9 mouse cellular contexts compared by ENCODE assay signal in genomic region chr1:189402223-189402943, GRCm38 (mm10). TPM values are rescaled to one million over a fixed set of nuclear protein-coding genes. Genes with fewer than 3 reads are reported as not detected.
DNase-seq lines count a peak whose midpoint lies in the region; ATAC-seq and TF ChIP-seq lines count a peak whose summit lies in the region.
"Had no signal": no experiment of that assay in that cellular context is flagged by ENCODE, and none has a peak within 500 bp of the region (broad histone marks: within the 10 kb centered on the region; RNA-seq: fewer than 3 reads in every experiment).

Gene Kcnk2 (minus strand): TSS chr1:189402273.

- H3K4me1 ChIP-seq in hindbrain, embryonic 14.5 days (replicated peaks; ENCODE audit: control insufficient read depth, insufficient read depth, low read length): peaks cover 5% of the 10 kb centered on the region

- TF ChIP-seq CTCF in layer of hippocampus, adult 2 months (conservative IDR thresholded peaks at IDR 0.05): no peak

- 62% methylated on average over 14 of the region's 14 CpGs for WGBS in hindbrain, embryonic 14.5 days

- no peak for ATAC-seq in hindbrain, embryonic 14.5 days (ENCODE audit: low FRiP score)

- no peak within 1 kb of the TSS for H3K27ac ChIP-seq in layer of hippocampus, adult 2 months
- no peak within 1 kb of the TSS for H3K27ac ChIP-seq in hindbrain, embryonic 14.5 days

- no peaks in the 10 kb centered on the region for H3K27me3 ChIP-seq in hindbrain, embryonic 14.5 days (ENCODE audit: control insufficient read depth, insufficient read depth, low read length)

- H3K9ac ChIP-seq in hindbrain, embryonic 14.5 days: no peak within 1 kb of the TSS

- no peaks in the 10 kb centered on the region for H3K9me3 ChIP-seq in hindbrain, embryonic 14.5 days (ENCODE audit: control insufficient read depth, low read length)

- no peaks in the 10 kb centered on the region for H3K36me3 ChIP-seq in hindbrain, embryonic 14.5 days (replicated peaks; ENCODE audit: control insufficient read depth, insufficient read depth)

- H3K4me3 ChIP-seq in layer of hippocampus, adult 2 months: no peak within 1 kb of the TSS; the same call in 1 of the 2 replicates
- no peak within 1 kb of the TSS for H3K4me3 ChIP-seq in hindbrain, embryonic 14.5 days (replicated peaks; ENCODE audit: low read length)

- DNase-seq in layer of hippocampus, adult 2 months (ENCODE audit: low spot score in 2 of 2): no peak
- no peak for DNase-seq in layer of hippocampus, adult 9-11 months
- DNase-seq in embryo, embryonic 11 days: peak; percentile 40
- no peak for DNase-seq in hindbrain, embryonic 14.5 days (ENCODE audit: low spot score)
- peak; percentile 9 for DNase-seq in mesoderm, embryonic 11.5 days (ENCODE audit: low read depth, low spot score)
- DNase-seq in cerebellum, adult 9-11 months: no peak
- no peak for DNase-seq in thymus, postnatal 0 days (ENCODE audit: low spot score)
- DNase-seq in kidney, postnatal 14 days: no peak

- H3K4me2 ChIP-seq in hindbrain, embryonic 14.5 days (replicated peaks): no peak within 1 kb of the TSS

RNA-seq across cellular contexts. Expression of gene Kcnk2, which starts in this region (rescaled TPM):
- 10 to 100 TPM; 47.9 to 48.4 TPM for total RNA-seq in layer of hippocampus, adult 2 months (2021)
- 23.3 and 25.3 TPM in 2 replicates for polyA plus RNA-seq in hindbrain, embryonic 14.5 days (2014; fragmentation: Nextera tagmentation; extraction: Ambion mirVana)
- 4.6 and 5.3 TPM in 2 replicates for polyA plus RNA-seq in thymus, postnatal 0 days (2015; fragmentation: Nextera tagmentation; extraction: Ambion mirVana)
- total RNA-seq: neutrophil, adult 5-6 weeks had no signal

Comparison
In these comparisons a context has a peak if more than half of its experiments do, and no peak if none do; other contexts are left out.
1. DNase-seq: peak in embryo, embryonic 11 days (single experiment) and mesoderm, embryonic 11.5 days (single experiment); none in layer of hippocampus, adult 2 months (0 of 2), layer of hippocampus, adult 9-11 months (single experiment), hindbrain, embryonic 14.5 days (single experiment), cerebellum, adult 9-11 months (single experiment), thymus, postnatal 0 days (single experiment) and kidney, postnatal 14 days (single experiment).